Mouse (Mus musculus) Patski (cell line): Measurements from ENCODE around the gene P2rx5. TPM values are rescaled to one million over a fixed set of nuclear protein-coding genes. Genes with fewer than 3 reads are reported as not detected.

Experiments used
- ATAC-seq: fragments of 100-300 bp; one replicate; pipeline ENCODE4 v1.8.0; 2021
- CTCF ChIA-PET: fragments of 350-600 bp; sonication (Branson Sonifier 250); formaldehyde crosslinking; loops from one replicate; lab custom pipeline; 2022; ENCODE audit warnings: inconsistent platforms; lab: Charles Lee
- POLR2A ChIA-PET: fragments of 350-600 bp; sonication (Branson Sonifier 250); formaldehyde crosslinking; loops from one replicate; lab custom pipeline; 2022; ENCODE audit warnings: antibody characterized with exemption, inconsistent platforms; lab: Charles Lee
- DNase-seq: peaks from one replicate; pipeline ENCODE4 v3.0.0-alpha.2; 2011; ENCODE audit warnings: low read depth, low spot score
- H3K27me3 ChIP-seq: fragments of 371-371 bp; one replicate; pipeline ENCODE4 v1.5.1; 2021
- CTCF ChIP-seq: fragments of 100-300 bp; IDR thresholded peaks from one replicate; pipeline ENCODE4 v1.5.1; 2021
- in situ Hi-C: fragments of 300-500 bp; cut with MboI; formaldehyde crosslinking; loops from 3 replicates; pipeline ENCODE4 v1.11.1; 2018; ENCODE audit warnings: low pct_unique_long_range_greater_than_20kb, mixed read lengths
- polyA plus RNA-seq: library from polyadenylated mRNA; unstranded; gene quantifications from one replicate; pipeline ENCODE4 v1.2.3, GENCODE M21; 2021

The P2rx5 gene
- polyA plus RNA-seq, 1 experiment from 2014 or later, result 6.0 TPM

DNA sequence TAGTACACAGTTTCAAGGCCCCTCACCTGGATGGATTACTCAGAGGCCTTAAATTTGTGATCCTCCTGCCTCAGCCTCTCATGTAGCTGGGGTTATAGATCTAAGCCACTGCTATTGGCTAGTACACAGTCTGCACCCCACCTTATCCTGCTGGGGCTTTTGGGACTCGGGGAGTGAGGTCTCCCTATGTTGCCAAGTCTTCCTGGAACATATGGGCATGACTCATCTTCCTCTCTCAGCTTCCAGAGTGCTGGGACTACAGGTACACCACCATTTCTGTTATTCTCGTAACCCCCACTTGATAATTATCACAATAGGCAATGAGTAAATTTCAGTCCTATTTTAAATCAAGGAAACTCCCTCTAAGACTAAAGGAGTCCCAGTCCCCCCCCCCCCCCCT lies 34.2 kb downstream of the P2rx5 start:
- no peak for TF ChIP-seq CTCF
- ChIA-PET POLR2A (no interaction called here), CTCF (interaction anchor here (1.1 to 1.4 kb wide), 2 partner anchors 16 to 19 kb away, joined by 3 read pairs; no protein-coding TSS in a partner anchor)
- no peaks in the 10 kb centered on the region for H3K27me3 ChIP-seq
- in situ Hi-C loops, result no loop called here
- no peak for ATAC-seq
- DNase-seq, result no peak

DNA sequence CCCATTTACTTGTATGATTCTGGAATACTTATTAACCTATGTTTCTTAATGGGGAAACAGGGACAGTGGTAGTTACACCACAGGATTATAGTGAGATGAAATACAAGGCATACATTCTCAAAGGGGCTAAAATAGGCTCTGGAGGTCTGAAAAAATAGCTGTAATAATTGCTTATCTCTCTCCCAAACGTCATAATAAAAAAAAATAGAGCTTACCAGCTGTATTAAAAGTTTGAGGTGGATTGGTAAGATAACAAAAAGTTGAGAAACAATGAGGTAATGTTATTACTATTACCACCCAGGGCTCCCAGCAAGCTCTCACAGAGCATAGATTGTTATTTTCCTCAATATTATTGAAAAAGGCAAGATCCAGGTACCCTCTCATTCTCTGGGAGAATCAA lies 38.0 kb downstream of the P2rx5 start:
- H3K27me3 ChIP-seq, result no peaks in the 10 kb centered on the region
- CTCF ChIA-PET, result interaction anchor here (1.3 kb wide), 2 partner anchors 11 to 25 kb away, joined by 4 read pairs; no protein-coding TSS in a partner anchor
- POLR2A ChIA-PET, result interaction anchor here (0.7 to 1.4 kb wide), 3 partner anchors 11 to 22 kb away, joined by 3 to 7 read pairs (median 4); no protein-coding TSS in a partner anchor
- in situ Hi-C loops, result no loop called here
- no peak for TF ChIP-seq CTCF
- ATAC-seq, result no peak
- DNase-seq, result no peak

DNA sequence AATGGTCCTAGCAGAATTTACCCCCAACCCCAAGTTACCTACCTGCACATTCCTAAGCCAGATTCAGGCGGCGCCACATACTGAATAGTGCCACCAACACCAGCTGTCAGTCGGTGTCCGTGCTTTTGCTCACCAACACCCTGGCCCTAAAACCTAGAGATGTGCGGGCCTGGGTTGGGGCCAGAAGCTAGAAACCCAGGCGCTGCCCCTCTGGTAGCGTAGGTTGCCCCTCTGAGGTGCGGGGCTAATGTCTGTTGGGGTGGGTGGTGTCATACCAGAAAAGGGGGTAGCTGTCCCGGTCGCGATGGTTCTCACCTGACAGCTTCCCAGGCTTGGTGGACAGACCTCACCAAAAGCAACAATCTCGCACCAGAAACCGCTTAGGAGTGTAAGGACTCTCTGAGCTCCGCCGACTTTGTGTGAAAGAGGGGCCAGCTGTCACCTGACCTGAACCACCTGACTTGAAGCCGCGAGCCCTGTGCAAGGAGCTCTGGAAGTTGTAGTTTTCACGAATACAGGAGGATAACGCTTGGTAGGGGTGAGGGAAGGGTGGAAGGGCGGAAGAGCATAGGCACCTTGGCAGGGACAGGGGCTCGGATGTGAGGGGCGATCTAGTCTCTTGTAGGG lies 38.5 kb downstream of the P2rx5 start, which contains the start of gene Ctns:
Gene Ctns, minus strand, starts transcription at position 440 of the 627 bp plus-strand sequence.
- ChIA-PET POLR2A (interaction anchor here (0.7 to 1.4 kb wide), 5 partner anchors 12 to 25 kb away, joined by 3 to 7 read pairs (median 3); no protein-coding TSS in a partner anchor), CTCF (interaction anchor here (1.3 to 1.5 kb wide), 4 partner anchors 8 to 25 kb away, joined by 4 to 5 read pairs (median 4); no protein-coding TSS in a partner anchor)
- TF ChIP-seq CTCF, result no peak
- DNase-seq (peak; percentile 77), ATAC-seq (peak; percentile 97)
- in situ Hi-C loops, result no loop called here
- H3K27me3 ChIP-seq, result no peaks in the 10 kb centered on the region

- in situ Hi-C loops, result no loop called here
- ChIA-PET POLR2A (interaction anchor here (0.7 to 1.4 kb wide), 4 partner anchors 12 to 54 kb away, joined by 3 to 7 read pairs (median 3); no protein-coding TSS in a partner anchor), CTCF (interaction anchor here (1.3 to 1.5 kb wide), 3 partner anchors 9 to 26 kb away, joined by 4 to 5 read pairs (median 5); no protein-coding TSS in a partner anchor)
- DNase-seq (peak; percentile 72), ATAC-seq (peak; percentile 98)
- no peak for TF ChIP-seq CTCF
- no peaks in the 10 kb centered on the region for H3K27me3 ChIP-seq
These were observed 39.0 kb downstream of the P2rx5 start, which contains the start of gene Shpk for GRCm38 (mm10) chr11:73199230-73199712. TSS of gene Shpk (plus strand) at chr11:73199460.

GRCm38 (mm10) chr11:73199879-73200278 lies 39.7 kb downstream of the P2rx5 start:
- H3K27me3 ChIP-seq, result no peaks in the 10 kb centered on the region
- in situ Hi-C loops, result no loop called here
- DNase-seq (no peak), ATAC-seq (no peak)
- CTCF ChIA-PET, result interaction anchor here (1.4 to 1.5 kb wide), 2 partner anchors 10 to 22 kb away, joined by 5 read pairs; no protein-coding TSS in a partner anchor
- POLR2A ChIA-PET, result interaction anchor here (0.7 to 1.4 kb wide), 3 partner anchors 22 to 55 kb away, joined by 3 read pairs; no protein-coding TSS in a partner anchor
- no peak for TF ChIP-seq CTCF

DNA sequence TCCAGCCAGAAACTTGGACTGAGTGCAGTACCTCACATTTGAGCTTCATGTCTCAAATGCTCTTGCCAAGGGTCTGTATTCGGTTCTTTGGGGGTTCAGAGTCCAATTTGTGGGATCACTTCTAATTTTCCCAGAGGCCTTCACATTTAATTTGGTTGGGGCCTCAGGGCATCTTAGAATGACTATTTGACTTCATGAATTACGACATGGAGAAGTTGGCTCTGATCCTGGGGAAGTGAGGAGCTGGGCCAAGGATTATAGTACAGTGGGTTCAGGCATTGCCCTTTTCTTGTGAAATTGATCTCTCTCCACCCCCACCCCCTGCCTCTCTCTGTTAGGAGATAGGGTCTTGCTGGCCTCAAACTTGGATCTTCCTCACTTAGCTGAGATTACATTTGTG lies 40.8 kb downstream of the P2rx5 start:
- ATAC-seq (no peak), DNase-seq (no peak)
- ChIA-PET POLR2A (interaction anchor here (1.1 kb wide), 1 partner anchor 10 kb away, joined by 3 read pairs; no protein-coding TSS in a partner anchor), CTCF (interaction anchor here (1.3 kb wide), 2 partner anchors 11 to 21 kb away, joined by 3 to 6 read pairs; no protein-coding TSS in a partner anchor)
- TF ChIP-seq CTCF, result no peak
- in situ Hi-C loops, result no loop called here
- H3K27me3 ChIP-seq, result no peaks in the 10 kb centered on the region

DNA sequence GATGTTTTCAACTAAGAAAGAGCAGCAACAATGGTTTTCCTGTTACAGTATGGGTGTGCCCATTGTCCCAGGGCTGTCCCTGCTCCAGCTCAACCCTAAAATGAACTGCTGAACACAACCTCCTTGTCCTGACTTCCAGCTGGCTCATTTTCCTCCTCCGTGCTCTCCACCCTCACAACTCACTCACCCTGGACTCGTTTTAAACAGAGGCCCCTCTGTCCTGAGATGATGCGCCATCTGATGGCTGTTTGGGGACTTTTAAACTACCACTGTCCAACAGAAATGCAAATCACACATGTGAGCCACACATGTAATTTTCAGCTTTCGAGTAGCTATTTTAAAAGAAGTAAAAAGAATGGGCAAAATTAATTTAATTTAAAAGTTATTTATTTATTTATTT lies 41.4 kb downstream of the P2rx5 start:
- CTCF ChIA-PET, result interaction anchor here (1.3 to 1.7 kb wide), 3 partner anchors 12 to 23 kb away, joined by 3 to 6 read pairs (median 4); no protein-coding TSS in a partner anchor
- TF ChIP-seq CTCF, result no peak
- H3K27me3 ChIP-seq, result no peaks in the 10 kb centered on the region
- POLR2A ChIA-PET, result interaction anchor here (1.1 kb wide), 1 partner anchor 9 kb away, joined by 3 read pairs; no protein-coding TSS in a partner anchor
- in situ Hi-C loops, result no loop called here
- ATAC-seq (no peak), DNase-seq (no peak)

DNA sequence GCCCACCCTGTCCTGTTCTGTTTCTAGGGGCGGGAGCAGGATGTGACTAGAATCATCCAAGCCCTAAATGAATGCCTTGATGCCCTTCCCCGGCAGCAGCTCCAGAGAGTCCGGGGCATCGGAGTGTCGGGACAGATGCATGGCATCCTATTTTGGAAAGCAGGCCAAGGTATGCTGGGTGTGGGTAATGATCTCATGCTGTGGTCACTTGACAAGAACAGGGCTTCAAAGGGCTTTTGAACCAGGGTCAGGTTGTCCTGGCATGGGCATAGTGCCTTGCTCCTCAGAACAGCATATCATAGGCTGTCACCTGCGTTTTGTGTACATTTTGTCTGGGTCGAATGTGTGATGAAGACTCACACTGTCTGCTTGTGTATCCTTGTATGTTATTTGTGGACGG lies 43.7 kb downstream of the P2rx5 start:
- no peak for TF ChIP-seq CTCF

GRCm38 (mm10) chr11:73205194-73205593 lies 45.0 kb downstream of the P2rx5 start:
- ATAC-seq (no peak), DNase-seq (no peak)
- no peak for TF ChIP-seq CTCF
- CTCF ChIA-PET, result no interaction called here
- no peaks in the 10 kb centered on the region for H3K27me3 ChIP-seq
- in situ Hi-C loops, result no loop called here
- POLR2A ChIA-PET, result no interaction called here

More for the DNA sequence above, 43.7 kb downstream of the P2rx5 start:
- ChIA-PET CTCF (no interaction called here), POLR2A (no interaction called here)
- no peaks in the 10 kb centered on the region for H3K27me3 ChIP-seq
- no peak for DNase-seq
- ATAC-seq, result no peak
- in situ Hi-C loops, result no loop called here

DNA sequence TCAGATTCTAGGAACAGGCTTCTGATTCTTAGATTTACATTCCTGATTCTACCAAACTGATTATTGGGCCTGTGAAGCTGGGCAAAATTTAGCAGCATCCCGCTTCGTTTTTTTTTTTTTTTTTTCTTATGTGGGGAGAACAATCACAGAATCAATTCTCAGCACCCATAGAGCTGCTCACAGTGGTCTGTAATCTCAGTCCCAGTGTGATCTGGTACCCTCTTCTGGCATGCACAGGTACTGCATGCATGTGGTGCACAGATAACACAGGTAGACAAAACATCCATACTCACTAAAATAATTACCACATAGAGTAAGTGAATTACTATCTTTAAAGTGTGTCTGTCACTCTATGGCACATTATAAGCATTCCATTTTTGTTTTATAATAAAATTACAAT lies 47.4 kb downstream of the P2rx5 start:
- no peak for TF ChIP-seq CTCF
- H3K27me3 ChIP-seq, result no peaks in the 10 kb centered on the region
- ChIA-PET POLR2A (interaction anchor here (0.6 kb wide), 1 partner anchor 90 kb away, joined by 4 read pairs; no protein-coding TSS in a partner anchor), CTCF (interaction anchor here (0.8 to 2.0 kb wide), 2 partner anchors 20 to 28 kb away, joined by 3 to 5 read pairs; no protein-coding TSS in a partner anchor)
- in situ Hi-C loops, result no loop called here
- DNase-seq (no peak), ATAC-seq (no peak)
